Comparison of ENCODE assay signal across 8 mouse cellular contexts in the genomic region with DNA sequence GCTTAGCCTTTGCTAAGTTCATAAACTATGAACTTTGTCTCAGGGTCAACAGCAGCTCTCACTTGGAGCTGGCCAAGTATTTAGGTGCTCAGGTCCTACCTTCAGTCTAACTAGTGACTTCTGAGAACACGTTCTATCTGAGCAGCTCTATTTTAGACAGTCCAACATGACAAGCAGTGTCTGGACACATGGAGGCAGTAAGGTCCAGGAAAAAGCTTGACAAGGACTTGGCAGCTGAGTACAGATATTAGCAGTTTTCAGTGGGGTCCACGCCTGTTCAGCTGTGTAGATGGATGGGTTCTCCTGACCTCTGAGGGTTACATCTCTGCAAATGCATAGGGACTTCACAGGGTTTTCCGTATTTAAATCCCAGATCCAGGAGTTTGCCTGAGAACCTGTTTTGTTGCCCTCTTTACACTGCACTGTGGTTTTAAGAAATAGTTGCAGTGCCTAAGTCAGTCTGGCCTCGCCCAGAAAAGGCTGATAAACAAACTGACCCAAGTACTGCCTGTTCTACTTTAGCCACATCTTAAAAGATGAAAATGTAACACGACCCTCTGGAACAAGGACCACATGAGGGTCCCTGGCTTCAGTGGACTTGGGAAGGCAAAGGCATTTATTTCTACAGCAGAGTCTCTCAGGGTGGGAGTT.
DNase-seq lines count a peak whose midpoint lies in the region; ATAC-seq and TF ChIP-seq lines count a peak whose summit lies in the region.

No protein-coding gene starts in this region.

- peak; percentile 49 for DNase-seq in kidney, adult 2 months
- DNase-seq in kidney, postnatal 10 days: no peak
- no peak for DNase-seq in embryonic facial prominence, embryonic 10.5 days (ENCODE audit: low spot score)
- DNase-seq in lung, postnatal 10 days: peak; percentile 47
- no peak for DNase-seq in neural tube, embryonic 10.5 days (ENCODE audit: extremely low spot score, low spot score)

- no peak overlapping the region for H3K4me3 ChIP-seq in kidney, adult 2 months (ENCODE audit: insufficient read depth, low read depth, low read length)
- no peak overlapping the region for H3K4me3 ChIP-seq in embryonic facial prominence, embryonic 10.5 days
- no peak overlapping the region for H3K4me3 ChIP-seq in intestine, postnatal 0 days (ENCODE audit: low read depth, low read length)

- H3K4me2 ChIP-seq in intestine, postnatal 0 days (replicated peaks; ENCODE audit: low read depth): no peak overlapping the region

- no peaks in the 10 kb centered on the region for H3K27me3 ChIP-seq in kidney, adult 2 months (replicated peaks; ENCODE audit: control insufficient read depth, insufficient read depth, low read length)
- H3K27me3 ChIP-seq in embryonic facial prominence, embryonic 10.5 days (replicated peaks; ENCODE audit: low read depth, poor library complexity, severe bottlenecking): no peaks in the 10 kb centered on the region
- H3K27me3 ChIP-seq in intestine, postnatal 0 days (replicated peaks; ENCODE audit: control insufficient read depth, insufficient read depth, low read length): no peaks in the 10 kb centered on the region

- 42% methylated on average over 5 of the region's 5 CpGs for WGBS in kidney, adult 2 months
- WGBS in embryonic facial prominence, embryonic 10.5 days: 77% methylated on average over 5 of the region's 5 CpGs
- WGBS in intestine, postnatal 0 days: 61% methylated on average over 5 of the region's 5 CpGs

- peaks cover 6% of the 10 kb centered on the region; the same call in 1 of the 2 replicates for H3K4me1 ChIP-seq in kidney, adult 2 months (ENCODE audit: control insufficient read depth, insufficient read depth, low read length)
- H3K4me1 ChIP-seq in embryonic facial prominence, embryonic 10.5 days: peaks cover 30% of the 10 kb centered on the region
- H3K4me1 ChIP-seq in intestine, postnatal 0 days (replicated peaks; ENCODE audit: control insufficient read depth, insufficient read depth, low read length): no peaks in the 10 kb centered on the region

- H3K36me3 ChIP-seq in kidney, adult 2 months (ENCODE audit: control insufficient read depth, insufficient read depth, low read length): no peaks in the 10 kb centered on the region
- H3K36me3 ChIP-seq in embryonic facial prominence, embryonic 10.5 days (replicated peaks): peaks cover 19% of the 10 kb centered on the region
- no peaks in the 10 kb centered on the region for H3K36me3 ChIP-seq in intestine, postnatal 0 days (ENCODE audit: control insufficient read depth, insufficient read depth)

- H3K9me3 ChIP-seq in embryonic facial prominence, embryonic 10.5 days: peaks cover 3% of the 10 kb centered on the region
- H3K9me3 ChIP-seq in intestine, postnatal 0 days (ENCODE audit: control insufficient read depth): no peaks in the 10 kb centered on the region

- H3K9ac ChIP-seq in intestine, postnatal 0 days (ENCODE audit: low read depth, low read length): no peak overlapping the region

- no peak for ATAC-seq in intestine, postnatal 0 days
- ATAC-seq in megakaryocyte-erythroid progenitor cell, adult 5-6 weeks (replicated peaks; ENCODE audit: low FRiP score, low TSS enrichment, poor library complexity, severe bottlenecking): no peak
- no peak for ATAC-seq in erythroid progenitor cell, adult 5-6 weeks (replicated peaks; ENCODE audit: low FRiP score, poor library complexity, severe bottlenecking)

- TF ChIP-seq CTCF in kidney, adult 2 months (conservative IDR thresholded peaks at IDR 0.05; ENCODE audit: insufficient read depth, insufficient read length, low read depth, low read length): peak; percentile 28; the same call in 1 of the 2 replicates
- TF ChIP-seq CTCF in intestine, postnatal 0 days (IDR thresholded peaks at IDR 0.05; ENCODE audit: low read depth): peak; percentile 54

- no peak for TF ChIP-seq POLR2A in kidney, adult 2 months (IDR thresholded peaks at IDR 0.05; ENCODE audit: low read depth, low read length)

- peak overlapping the region; percentile 14 for H3K27ac ChIP-seq in kidney, adult 2 months (ENCODE audit: insufficient read depth, low read depth, low read length)
- 0 out of 2 replicates have a peak overlapping the region, but pooled peaks have one; percentile 2 for H3K27ac ChIP-seq in embryonic facial prominence, embryonic 10.5 days (replicated peaks)
- no peak overlapping the region for H3K27ac ChIP-seq in intestine, postnatal 0 days (ENCODE audit: low read depth, low read length)

Comparison
In these comparisons a context has a peak if more than half of its experiments do, and no peak if none do; other contexts are left out.
1. DNase-seq: peak in kidney, adult 2 months (single experiment) and lung, postnatal 10 days (single experiment); none in kidney, postnatal 10 days (single experiment), embryonic facial prominence, embryonic 10.5 days (single experiment) and neural tube, embryonic 10.5 days (single experiment).